Mouse (Mus musculus): ENCODE measurements at regions not wholly inside any gene's neighbourhood (a gene's known extent, or its start where the extent isn't known, plus 50 kb on each side); places are given as distances from the start of the nearest gene placed in this dataset.
A peak's percentile ranks its signal among the peaks of the same experiment; 100 is the strongest.

DNA sequence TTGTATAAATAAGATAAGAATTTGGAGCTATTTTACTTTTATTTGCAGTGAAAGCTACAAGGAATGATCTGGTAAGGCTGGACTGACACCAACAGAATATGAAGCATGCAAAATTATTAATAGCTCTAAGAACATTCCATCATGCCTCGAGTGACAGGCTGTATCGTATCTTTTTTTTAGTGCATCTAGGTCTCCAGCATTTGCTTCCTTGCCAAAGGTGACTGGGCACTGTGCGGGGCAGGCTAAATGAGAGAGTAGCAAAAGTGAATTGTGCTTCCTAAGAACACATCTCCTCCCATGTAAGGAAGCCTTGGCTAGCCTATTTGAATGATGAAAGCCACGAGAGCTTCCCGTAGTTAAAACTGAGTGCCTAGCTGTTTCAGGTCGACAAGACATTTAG, 261.5 kb upstream of the Ndst3 start:
- no peak for DNase-seq

- DNase-seq = no peak
These were observed 276.7 kb upstream of the Ndst3 start for GRCm38 (mm10) chr3:123967373-123967772.

DNA sequence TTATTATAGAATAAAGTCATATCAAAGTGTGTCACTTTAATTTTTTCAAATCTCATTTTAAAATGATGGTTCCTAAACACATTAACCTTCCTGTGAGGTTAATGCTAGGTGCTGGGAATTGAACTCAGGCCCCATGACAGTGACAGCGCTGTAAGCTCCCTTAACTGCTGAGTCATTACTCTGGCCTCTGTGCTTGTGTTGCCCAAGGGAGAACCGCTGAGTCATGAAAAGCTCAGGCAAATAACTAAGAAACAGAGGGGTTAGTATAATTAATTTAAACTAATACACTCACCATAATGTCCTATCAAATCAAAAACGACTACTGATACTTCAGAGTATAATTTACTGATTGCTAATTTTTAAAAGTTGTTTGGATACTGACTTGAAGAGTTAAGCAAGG, 281.7 kb upstream of the Ndst3 start:
- no peak for DNase-seq

- DNase-seq = no peak
These were observed 283.3 kb upstream of the Ndst3 start for GRCm38 (mm10) chr3:123973806-123974576.

- no peak for DNase-seq
These were observed 285.8 kb upstream of the Ndst3 start for GRCm38 (mm10) chr3:123976475-123976874.

- no peak for DNase-seq
These were observed 286.5 kb upstream of the Ndst3 start for GRCm38 (mm10) chr3:123977168-123977567.

DNA sequence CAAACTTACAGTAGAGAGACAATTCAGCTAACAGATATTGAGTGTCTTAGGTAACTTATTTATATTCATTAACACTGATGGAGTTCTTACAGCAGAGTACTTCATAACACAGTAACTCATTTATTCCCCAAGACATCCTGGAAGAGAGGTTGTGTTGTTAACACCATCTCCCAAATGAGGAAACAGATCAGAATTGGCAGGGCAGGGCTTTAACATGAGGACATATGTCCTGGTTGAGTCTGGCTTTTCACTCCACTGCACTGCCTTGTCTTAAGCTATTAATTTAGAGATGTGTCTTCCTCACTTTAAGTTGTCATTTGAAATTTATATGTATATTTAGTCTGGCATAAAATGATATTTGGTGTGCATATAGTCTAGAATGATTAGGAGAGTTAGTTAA, 292.4 kb upstream of the Ndst3 start:
- no peak for DNase-seq

DNA sequence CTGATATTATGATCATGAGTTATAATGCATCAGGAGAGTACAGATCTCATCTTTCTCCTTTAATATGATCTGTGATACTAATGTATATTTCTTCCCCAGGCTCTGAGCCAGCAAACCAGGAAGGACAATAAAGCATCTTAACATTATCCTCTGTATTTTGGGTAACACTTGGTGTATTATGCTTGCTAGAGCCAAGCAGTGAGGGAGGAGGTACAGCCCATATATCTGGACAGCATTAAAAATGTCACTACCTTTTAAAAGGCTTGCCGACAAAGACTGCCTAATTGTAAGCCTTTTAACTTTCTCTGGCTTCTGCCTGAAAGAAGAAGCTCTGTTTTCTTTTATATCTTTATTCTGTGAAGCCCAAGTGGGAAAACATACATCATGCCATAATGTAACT, 292.9 kb upstream of the Ndst3 start:
- no peak for DNase-seq

GRCm38 (mm10) chr3:123984028-123984427, 293.4 kb upstream of the Ndst3 start:
- no peak for DNase-seq

DNA sequence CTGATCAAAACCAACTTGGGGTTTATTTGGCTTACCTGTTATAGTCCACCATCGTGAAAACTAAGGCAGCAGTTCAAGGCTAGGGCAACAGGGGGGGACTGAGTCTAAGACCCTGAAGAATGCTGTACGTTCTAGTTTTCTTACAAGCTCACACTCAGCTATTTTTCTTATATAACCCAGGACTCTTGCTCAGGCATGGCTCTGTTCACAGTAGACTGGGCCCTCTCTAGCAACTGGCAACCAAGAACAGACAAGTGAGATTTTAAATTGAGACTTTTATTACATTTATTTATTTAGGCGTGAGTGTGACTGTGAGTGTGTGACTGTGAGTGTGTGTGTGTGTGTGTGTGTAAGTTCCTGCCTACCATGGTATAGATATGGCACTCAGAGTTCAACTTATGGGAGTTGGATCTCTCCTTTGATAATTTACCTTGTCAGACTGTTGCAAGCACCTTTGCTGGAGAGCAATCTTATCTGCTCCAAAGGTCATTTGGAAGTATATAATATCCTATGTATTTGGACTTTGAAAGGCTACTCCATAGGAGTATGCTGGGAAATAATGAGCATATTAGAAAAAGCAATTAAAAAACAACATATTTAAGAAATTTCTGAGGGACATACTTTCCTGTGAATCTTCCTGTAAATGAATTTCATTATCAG, 309.4 kb upstream of the Ndst3 start:
- no peak for DNase-seq

- no peak for DNase-seq
These were observed 310.2 kb upstream of the Ndst3 start for GRCm38 (mm10) chr3:124000883-124001282.

GRCm38 (mm10) chr3:124011685-124012084, 309.0 kb upstream of the Tram1l1 start:
- DNase-seq = no peak

- DNase-seq = no peak
These were observed 302.0 kb upstream of the Tram1l1 start for GRCm38 (mm10) chr3:124018618-124019017.

DNA sequence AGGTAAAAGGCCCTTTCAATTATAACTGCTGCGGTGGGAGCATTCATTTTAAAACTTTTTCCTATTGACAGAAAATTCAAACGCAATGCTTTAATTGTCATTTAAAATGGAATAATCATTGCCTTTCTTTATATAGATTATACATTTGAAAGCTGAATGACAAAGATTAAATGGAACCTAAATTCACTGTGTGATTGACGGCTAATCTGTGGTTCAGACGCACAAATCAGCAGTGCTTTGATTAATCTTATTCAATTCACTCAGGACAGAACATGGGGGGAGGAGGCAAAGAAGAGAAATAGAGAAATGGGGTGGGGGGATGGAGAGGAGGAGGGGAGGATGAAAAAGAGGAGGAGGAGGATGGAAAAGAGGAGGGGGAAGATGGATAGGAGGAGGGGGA, 294.5 kb upstream of the Tram1l1 start:
- DNase-seq = no peak

- no peak for DNase-seq
These were observed 253.6 kb upstream of the Tram1l1 start for GRCm38 (mm10) chr3:124067061-124067460.

DNA sequence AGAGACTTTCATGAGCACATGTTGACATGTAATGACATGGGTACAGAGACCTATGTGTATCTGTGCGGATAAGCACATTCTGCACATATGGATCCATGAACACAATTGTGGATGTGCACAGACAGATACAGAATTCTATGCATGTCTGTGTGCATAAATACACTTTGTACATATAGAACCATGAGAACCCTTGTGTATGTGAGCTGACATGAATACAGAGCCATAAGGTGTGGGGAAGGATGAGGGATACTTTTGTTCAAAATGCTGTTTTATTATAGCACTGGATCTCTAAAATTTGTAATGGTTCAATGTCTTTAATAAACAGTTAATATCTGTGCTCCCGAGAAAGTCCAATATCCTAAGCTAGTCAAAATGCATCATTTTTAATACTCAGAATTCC, 253.1 kb upstream of the Tram1l1 start:
- DNase-seq = no peak

DNA sequence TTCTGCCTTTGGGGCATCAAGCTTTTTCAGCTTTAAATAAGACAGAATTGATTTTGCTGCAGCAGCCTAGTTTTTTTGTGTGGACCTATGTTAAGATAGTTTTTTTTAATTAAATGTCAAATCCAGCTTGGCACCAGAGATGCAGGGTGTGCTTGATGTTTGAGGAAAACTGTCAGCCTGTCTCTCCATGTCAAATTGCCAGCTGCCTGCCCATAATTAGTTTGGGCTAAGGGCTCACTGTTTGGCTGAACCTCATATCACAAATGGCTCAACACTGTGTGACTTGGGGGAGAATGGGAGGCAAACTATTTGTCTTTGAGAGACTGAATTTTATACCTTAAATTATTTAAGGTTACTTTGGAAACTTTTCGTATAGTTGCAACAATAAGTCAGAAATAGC, 252.7 kb upstream of the Tram1l1 start:
- no peak for DNase-seq

DNA sequence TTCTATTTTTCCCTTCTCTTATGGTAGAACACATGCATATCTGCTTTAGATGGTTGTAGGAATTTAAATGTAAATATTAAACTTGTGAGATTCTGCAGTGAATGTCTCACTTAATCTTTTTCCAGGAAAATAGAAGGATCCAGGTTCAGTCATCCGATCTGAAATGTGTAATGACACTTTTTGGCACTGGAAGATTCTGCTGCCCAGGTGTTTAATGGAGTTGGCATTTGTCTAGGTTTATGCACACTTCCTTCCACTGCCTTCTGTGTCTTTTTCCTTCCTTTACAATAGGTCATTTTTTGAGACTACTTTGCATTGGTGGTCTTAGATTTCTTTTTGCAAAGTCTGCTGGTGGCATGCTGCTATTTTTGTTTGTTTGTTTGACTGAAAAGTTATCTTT, 251.5 kb upstream of the Tram1l1 start:
- no peak for DNase-seq

DNA sequence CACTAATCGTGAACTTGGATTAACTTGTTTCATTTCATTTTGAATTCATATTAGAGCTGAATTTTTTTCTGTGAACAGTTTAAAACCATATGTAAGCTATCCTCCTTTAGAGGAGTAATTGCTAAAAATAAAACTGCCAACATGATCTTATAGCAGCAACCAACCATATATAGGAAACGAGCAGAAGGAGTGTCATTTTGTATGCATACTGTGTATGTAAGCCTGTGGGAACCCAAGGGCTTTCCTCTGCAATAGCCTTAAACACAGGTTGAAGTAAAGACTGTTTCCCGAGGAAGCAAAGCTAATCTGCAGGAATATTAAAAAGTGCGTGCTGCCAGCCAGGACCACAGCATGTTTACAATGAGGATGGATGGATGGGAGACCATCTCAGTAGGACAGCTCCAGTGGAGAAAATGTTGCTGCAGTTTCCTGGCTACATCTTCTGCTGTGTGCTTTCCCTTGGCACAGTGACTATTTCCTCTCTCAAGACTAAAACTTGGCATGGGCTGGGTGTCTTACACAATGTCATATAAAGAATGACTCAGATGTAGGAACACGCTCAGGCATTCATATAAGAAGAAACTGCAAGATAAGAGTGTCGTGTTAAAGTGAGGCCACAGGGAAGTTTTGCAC, 244.6 kb upstream of the Tram1l1 start:
- peak; percentile 3 for DNase-seq

DNA sequence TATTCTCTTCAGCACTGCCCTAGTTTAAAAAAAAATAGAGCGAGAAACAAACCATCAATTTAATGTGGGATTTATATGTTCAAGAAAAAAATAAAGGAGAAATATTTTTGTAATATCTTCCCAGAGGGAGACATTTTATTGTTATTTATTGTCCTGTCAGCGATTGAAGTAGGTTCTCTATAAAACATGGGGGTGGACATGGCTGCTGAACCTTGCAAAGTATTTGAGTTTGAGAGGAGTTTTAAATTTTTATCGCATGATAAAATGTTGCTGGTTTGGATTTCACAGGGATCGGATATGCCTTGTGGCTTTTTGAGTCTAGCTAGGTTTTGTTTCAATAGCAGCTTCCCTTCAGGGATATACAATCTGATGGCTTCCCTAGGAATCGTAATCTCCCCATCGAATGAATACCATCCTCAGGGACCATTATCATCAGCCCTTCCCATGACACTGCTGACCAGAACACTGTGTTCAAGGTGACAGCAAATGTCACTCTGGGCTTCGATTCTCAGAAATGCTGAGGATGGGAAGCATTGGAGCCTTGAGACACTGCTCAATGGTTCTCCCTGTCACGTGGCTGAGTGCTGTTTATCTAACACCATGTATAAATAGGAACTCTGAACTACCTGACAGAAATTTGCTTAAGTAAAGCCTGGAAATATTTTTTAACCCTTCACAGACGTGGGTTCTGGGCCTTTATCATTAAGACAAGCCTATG, 228.1 kb upstream of the Tram1l1 start:
- DNase-seq = no peak

DNA sequence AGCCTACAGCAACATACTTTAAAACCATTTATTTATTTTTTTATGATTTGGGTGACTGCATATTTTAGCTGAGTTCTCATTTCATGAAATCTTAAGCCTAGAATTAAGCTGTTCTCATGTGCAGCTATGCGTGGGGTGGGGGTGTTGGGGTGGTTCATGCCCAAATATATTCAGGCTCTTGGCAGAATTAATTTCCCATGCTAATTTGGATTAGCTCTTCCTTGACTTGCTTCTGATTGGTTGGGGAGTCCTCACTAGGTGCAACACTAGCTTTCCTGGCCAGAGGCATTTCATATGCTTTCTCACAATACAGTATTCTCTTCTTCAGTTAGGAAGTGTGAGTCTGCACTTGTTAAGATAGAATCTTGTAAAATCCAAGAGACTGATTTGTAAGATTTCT, 206.7 kb upstream of the Tram1l1 start:
- no peak for DNase-seq

GRCm38 (mm10) chr3:124156255-124156654, 164.4 kb upstream of the Tram1l1 start:
- DNase-seq = no peak

- DNase-seq = no peak
These were observed 162.6 kb upstream of the Tram1l1 start for GRCm38 (mm10) chr3:124157858-124158655.

Measured in right cerebral cortex, postnatal 4 days (tissue).